In the genomic region with DNA sequence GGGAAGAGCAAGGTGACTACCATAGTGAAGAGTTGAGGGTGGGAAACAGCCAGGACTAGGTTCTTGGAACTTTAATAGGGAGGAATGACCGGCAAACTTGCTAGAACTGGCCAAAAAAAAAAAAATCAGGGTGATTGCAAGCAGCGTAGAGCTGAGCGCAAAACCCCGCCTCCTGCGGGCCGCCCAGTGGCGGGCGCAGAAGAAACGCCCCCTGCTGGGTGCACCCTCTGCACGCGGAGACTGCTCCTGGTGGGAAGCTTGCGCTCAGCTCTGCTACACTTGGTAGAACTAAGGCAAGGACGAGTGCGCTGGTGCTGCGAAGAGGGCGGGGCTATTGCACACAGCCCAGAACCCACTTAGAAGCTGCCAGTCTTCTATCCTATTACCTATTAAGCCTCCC, we compare ENCODE assay signal across 8 mouse cellular contexts. TPM values are rescaled to one million over a fixed set of nuclear protein-coding genes. Genes with fewer than 3 reads are reported as not detected.
A peak's percentile ranks its signal among the peaks of the same experiment; 100 is the strongest.
DNase-seq lines count a peak whose midpoint lies in the region; ATAC-seq lines count a peak whose summit lies in the region.

No protein-coding gene starts in this region.

- intact Hi-C loops in gastrocnemius, postnatal 36 days (cut with DNase I): loop anchor here (2.0 kb wide), 1 partner anchor 14 kb away; no protein-coding TSS in a partner anchor

- H3K4me3 ChIP-seq in intestine, embryonic 14.5 days (ENCODE audit: low read depth, low read length): peak overlapping the region; percentile 26
- H3K4me3 ChIP-seq in limb, embryonic 15.5 days: peak overlapping the region; percentile 23
- H3K4me3 ChIP-seq in midbrain, embryonic 15.5 days: peak overlapping the region; percentile 19

- no peak overlapping the region for H3K27ac ChIP-seq in intestine, embryonic 14.5 days (ENCODE audit: low read depth)
- no peak overlapping the region for H3K27ac ChIP-seq in limb, embryonic 15.5 days
- no peak overlapping the region for H3K27ac ChIP-seq in midbrain, embryonic 15.5 days

- no peaks in the 10 kb centered on the region for H3K36me3 ChIP-seq in intestine, embryonic 14.5 days (ENCODE audit: control insufficient read depth, insufficient read depth, low read length)
- no peaks in the 10 kb centered on the region for H3K36me3 ChIP-seq in limb, embryonic 15.5 days
- H3K36me3 ChIP-seq in midbrain, embryonic 15.5 days (replicated peaks): no peaks in the 10 kb centered on the region

- H3K4me1 ChIP-seq in intestine, embryonic 14.5 days (replicated peaks; ENCODE audit: control insufficient read depth, insufficient read depth, low read length): no peaks in the 10 kb centered on the region
- peaks cover 55% of the 10 kb centered on the region for H3K4me1 ChIP-seq in limb, embryonic 15.5 days
- H3K4me1 ChIP-seq in midbrain, embryonic 15.5 days: peaks cover 38% of the 10 kb centered on the region

- H3K4me2 ChIP-seq in intestine, embryonic 14.5 days (ENCODE audit: low read length): peak overlapping the region; percentile 46
- peak overlapping the region; percentile 42 for H3K4me2 ChIP-seq in limb, embryonic 15.5 days
- peak overlapping the region; percentile 41 for H3K4me2 ChIP-seq in midbrain, embryonic 15.5 days

- 0% methylated on average over 16 of the region's 16 CpGs for WGBS in intestine, embryonic 14.5 days
- WGBS in limb, embryonic 15.5 days: 0% methylated on average over 16 of the region's 16 CpGs
- WGBS in midbrain, embryonic 15.5 days: under 1% methylated on average over 16 of the region's 16 CpGs

- ATAC-seq in intestine, embryonic 14.5 days (replicated peaks; ENCODE audit: low FRiP score, low TSS enrichment, low read depth): peak; percentile 60
- peak; percentile 37; the same call in 1 of the 2 replicates for ATAC-seq in limb, embryonic 15.5 days (ENCODE audit: insufficient number of reproducible peaks, low FRiP score, low TSS enrichment, low read depth)
- ATAC-seq in midbrain, embryonic 15.5 days (replicated peaks): 0 out of 2 replicates have a peak, but pooled peaks have one; percentile 51

- H3K9me3 ChIP-seq in intestine, embryonic 14.5 days (ENCODE audit: control insufficient read depth, low read length): no peaks in the 10 kb centered on the region
- no peaks in the 10 kb centered on the region for H3K9me3 ChIP-seq in limb, embryonic 15.5 days
- no peaks in the 10 kb centered on the region for H3K9me3 ChIP-seq in midbrain, embryonic 15.5 days

- peaks cover 87% of the 10 kb centered on the region for H3K27me3 ChIP-seq in intestine, embryonic 14.5 days (replicated peaks; ENCODE audit: control insufficient read depth, insufficient read depth, low read length)
- H3K27me3 ChIP-seq in limb, embryonic 15.5 days: peaks cover 90% of the 10 kb centered on the region
- H3K27me3 ChIP-seq in midbrain, embryonic 15.5 days (replicated peaks): peaks cover 81% of the 10 kb centered on the region

- H3K9ac ChIP-seq in intestine, embryonic 14.5 days (ENCODE audit: low read length): no peak overlapping the region
- no peak overlapping the region for H3K9ac ChIP-seq in limb, embryonic 15.5 days
- H3K9ac ChIP-seq in midbrain, embryonic 15.5 days: no peak overlapping the region

- peak; percentile 37 to 38 for DNase-seq in cerebellum, adult 18-20 months
- DNase-seq in cerebellum, adult 11-12 months: no peak
- peak; percentile 78 for DNase-seq in embryo, embryonic 10 days (ENCODE audit: low spot score)
- DNase-seq in gastrocnemius, postnatal 36 days: peak; percentile 58 to 71
- peak; percentile 88 for DNase-seq in intestine, embryonic 14.5 days (ENCODE audit: low spot score)
- DNase-seq in spleen, postnatal 10 days (ENCODE audit: low spot score in 2 of 2): peak; percentile 54 to 84

RNA-seq across cellular contexts. Expression of a gene that starts 4.2 kb away (rescaled TPM):
- 100 to 1,000 TPM in 1 of 2 experiments, 10 to 100 TPM in 1; 99.6 to 103 TPM for total RNA-seq in gastrocnemius, postnatal 36 days (2021)
- 473 and 778 TPM in 2 replicates for polyA plus RNA-seq in intestine, embryonic 14.5 days (2014; fragmentation: Nextera tagmentation; extraction: Ambion mirVana)
- polyA plus RNA-seq in limb, embryonic 15.5 days (2015; fragmentation: Nextera tagmentation; extraction: Ambion mirVana): 164 and 189 TPM in 2 replicates
- 61.7 and 74.3 TPM in 2 replicates for polyA plus RNA-seq in midbrain, embryonic 15.5 days (2015; fragmentation: Nextera tagmentation; extraction: Ambion mirVana)

RNA-seq across cellular contexts. Expression of a gene that starts 10.7 kb away (rescaled TPM):
- total RNA-seq in gastrocnemius, postnatal 36 days (2021): 100 to 1,000 TPM in 1 of 2 experiments, 10 to 100 TPM in 1; 87.9 to 112 TPM
- 104 and 155 TPM in 2 replicates for polyA plus RNA-seq in intestine, embryonic 14.5 days (2014; fragmentation: Nextera tagmentation; extraction: Ambion mirVana)
- 57.2 and 59.8 TPM in 2 replicates for polyA plus RNA-seq in limb, embryonic 15.5 days (2015; fragmentation: Nextera tagmentation; extraction: Ambion mirVana)
- polyA plus RNA-seq in midbrain, embryonic 15.5 days (2015; fragmentation: Nextera tagmentation; extraction: Ambion mirVana): 13.9 and 16.5 TPM in 2 replicates

RNA-seq across cellular contexts. Expression of a gene that starts 30.7 kb away (rescaled TPM):
- 1 to 10 TPM; 2.2 to 7.5 TPM for total RNA-seq in gastrocnemius, postnatal 36 days (2021)
- 8.0 and 8.7 TPM in 2 replicates for polyA plus RNA-seq in intestine, embryonic 14.5 days (2014; fragmentation: Nextera tagmentation; extraction: Ambion mirVana)
- polyA plus RNA-seq in limb, embryonic 15.5 days (2015; fragmentation: Nextera tagmentation; extraction: Ambion mirVana): 4.8 and 5.2 TPM in 2 replicates
- 158 and 189 TPM in 2 replicates for polyA plus RNA-seq in midbrain, embryonic 15.5 days (2015; fragmentation: Nextera tagmentation; extraction: Ambion mirVana)

RNA-seq across cellular contexts. Expression of a gene that starts 31.2 kb away (rescaled TPM):
- total RNA-seq in gastrocnemius, postnatal 36 days (2021): 1 to 10 TPM; 8.7 to 9.7 TPM
- polyA plus RNA-seq in intestine, embryonic 14.5 days (2014; fragmentation: Nextera tagmentation; extraction: Ambion mirVana): 90.0 and 98.1 TPM in 2 replicates
- 62.8 and 63.0 TPM in 2 replicates for polyA plus RNA-seq in limb, embryonic 15.5 days (2015; fragmentation: Nextera tagmentation; extraction: Ambion mirVana)
- 61.1 and 63.4 TPM in 2 replicates for polyA plus RNA-seq in midbrain, embryonic 15.5 days (2015; fragmentation: Nextera tagmentation; extraction: Ambion mirVana)

RNA-seq across cellular contexts. Expression of a gene that starts 46.1 kb away (rescaled TPM):
- total RNA-seq in gastrocnemius, postnatal 36 days (2021): not detected
- polyA plus RNA-seq in intestine, embryonic 14.5 days (2014; fragmentation: Nextera tagmentation; extraction: Ambion mirVana): 1.3 TPM in 1 of 2 replicates, not detected in the other
- 0.60 and 3.9 TPM in 2 replicates for polyA plus RNA-seq in limb, embryonic 15.5 days (2015; fragmentation: Nextera tagmentation; extraction: Ambion mirVana)
- not detected in 2 replicates for polyA plus RNA-seq in midbrain, embryonic 15.5 days (2015; fragmentation: Nextera tagmentation; extraction: Ambion mirVana)

Comparison
In these comparisons a context has a peak if more than half of its experiments do, and no peak if none do; other contexts are left out.
1. RNA of a gene that starts 30.7 kb away (polyA plus RNA-seq): 158 to 189 TPM in midbrain, embryonic 15.5 days; 8.0 to 8.7 TPM in intestine, embryonic 14.5 days and 4.8 to 5.2 TPM in limb, embryonic 15.5 days; every median in the first group is over 10 times any median in the second.
2. Peak in every context shown above with its lines, with median percentiles within 50 percentile points of each other: ATAC-seq, H3K4me2 ChIP-seq and H3K4me3 ChIP-seq.